Mouse (Mus musculus): ENCODE measurements around the gene Rap2a. TPM values are rescaled to one million over a fixed set of nuclear protein-coding genes. Genes with fewer than 3 reads are reported as not detected.

Gene Rap2a
- polyA plus RNA-seq, 1 experiment, result 69.1 TPM

DNA sequence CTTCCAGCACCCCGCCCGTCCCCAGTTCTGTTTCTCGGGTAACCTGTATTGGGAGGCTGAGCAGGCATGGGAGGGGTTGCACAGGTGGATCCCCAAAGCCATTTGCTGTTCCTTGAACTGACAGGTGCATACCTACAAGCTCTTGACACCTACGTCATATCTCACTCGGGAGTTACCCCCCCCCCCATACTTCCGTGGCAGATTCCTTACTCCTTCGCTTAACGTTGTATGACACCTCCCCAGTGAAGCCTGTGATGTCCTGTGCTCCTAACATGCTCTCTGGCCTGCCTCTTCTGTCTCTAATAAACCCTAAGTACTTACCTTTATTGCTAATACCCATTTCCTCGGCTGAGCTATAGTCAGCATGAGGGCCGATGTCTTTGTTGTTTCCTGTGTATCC is 20.9 kb downstream of the Rap2a start:
- DNase-seq (ENCODE audit: extremely low spot score in 1 of 2, low spot score in 1 of 2), result no peak

GRCm38 (mm10) chr14:120499601-120500000 is 21.4 kb downstream of the Rap2a start:
- DNase-seq (ENCODE audit: extremely low spot score in 1 of 2, low spot score in 1 of 2), result peak in 1 of 2 experiments; percentile 45

- peak in 1 of 2 experiments; percentile 72 for DNase-seq (ENCODE audit: extremely low spot score in 1 of 2, low spot score in 1 of 2)
These were observed 21.8 kb downstream of the Rap2a start for GRCm38 (mm10) chr14:120500021-120500560.

- no peak for DNase-seq (ENCODE audit: extremely low spot score in 1 of 2, low spot score in 1 of 2)
These were observed 22.5 kb downstream of the Rap2a start for GRCm38 (mm10) chr14:120500791-120501190.

DNA sequence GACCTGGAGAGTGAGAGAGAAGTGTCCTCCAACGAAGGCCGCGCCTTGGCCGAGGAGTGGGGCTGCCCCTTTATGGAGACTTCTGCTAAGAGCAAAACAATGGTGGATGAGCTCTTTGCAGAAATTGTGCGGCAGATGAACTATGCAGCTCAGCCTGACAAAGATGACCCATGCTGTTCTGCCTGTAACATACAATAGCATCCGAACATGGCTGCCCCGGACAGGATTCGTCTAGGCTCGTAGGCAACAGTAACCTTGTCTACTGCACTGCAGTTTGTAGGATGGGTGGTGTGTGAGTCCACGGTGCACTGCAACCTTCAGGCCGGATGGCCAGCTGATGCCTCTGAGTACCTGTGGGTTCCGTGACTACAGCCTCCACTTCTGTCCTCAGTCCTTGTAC is 25.4 kb downstream of the Rap2a start:
- DNase-seq (ENCODE audit: extremely low spot score in 1 of 2, low spot score in 1 of 2), result no peak

GRCm38 (mm10) chr14:120504423-120504822 is 26.2 kb downstream of the Rap2a start:
- no peak for DNase-seq (ENCODE audit: extremely low spot score in 1 of 2, low spot score in 1 of 2)

DNA sequence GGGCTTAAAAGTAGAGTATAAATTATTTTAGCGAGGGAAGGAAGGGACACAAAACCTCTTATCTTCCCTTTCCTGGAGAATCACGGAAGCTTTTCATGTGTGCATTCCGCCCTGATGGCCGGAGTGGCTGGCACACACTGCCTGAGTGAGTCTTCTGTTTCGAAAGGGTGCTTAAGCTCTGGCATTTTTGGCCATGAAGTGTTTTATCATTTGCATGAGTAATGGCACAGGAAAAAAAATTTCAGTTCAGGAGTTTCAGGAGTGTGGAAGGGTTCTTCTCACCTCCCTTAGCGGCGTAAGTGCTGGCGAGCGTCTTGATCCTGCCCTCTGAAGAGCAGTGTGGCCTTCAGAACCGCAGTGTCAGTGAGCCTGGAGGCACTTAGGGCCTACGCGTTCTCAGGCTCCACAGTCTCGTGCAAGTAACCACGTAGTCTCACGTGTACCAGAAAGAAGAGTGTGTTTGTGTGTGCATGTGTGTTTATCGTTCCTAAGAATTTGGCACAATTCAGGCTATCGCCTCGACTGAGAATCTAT is 26.8 kb downstream of the Rap2a start:
- DNase-seq (ENCODE audit: extremely low spot score in 1 of 2, low spot score in 1 of 2), result no peak

DNA sequence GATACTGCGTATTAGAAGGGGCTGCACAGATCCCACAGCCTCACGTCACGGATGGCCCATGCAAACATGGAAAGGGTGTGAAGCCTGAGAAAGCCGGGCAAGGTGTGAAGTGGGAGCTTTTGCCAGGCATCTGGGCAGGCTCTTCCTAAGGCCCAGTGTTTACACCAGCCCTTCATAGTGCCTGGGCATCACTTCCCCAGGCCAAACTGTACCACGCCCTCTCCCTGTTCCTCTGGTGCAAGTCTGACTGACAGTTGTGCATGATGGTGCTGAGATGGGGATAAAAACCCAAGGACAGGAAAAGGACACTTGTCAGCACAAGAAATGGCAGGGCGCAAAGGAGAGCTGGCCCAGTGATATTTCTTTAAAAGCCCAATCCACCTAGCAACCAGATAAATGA is 27.7 kb downstream of the Rap2a start:
- no peak for DNase-seq (ENCODE audit: extremely low spot score in 1 of 2, low spot score in 1 of 2)

DNA sequence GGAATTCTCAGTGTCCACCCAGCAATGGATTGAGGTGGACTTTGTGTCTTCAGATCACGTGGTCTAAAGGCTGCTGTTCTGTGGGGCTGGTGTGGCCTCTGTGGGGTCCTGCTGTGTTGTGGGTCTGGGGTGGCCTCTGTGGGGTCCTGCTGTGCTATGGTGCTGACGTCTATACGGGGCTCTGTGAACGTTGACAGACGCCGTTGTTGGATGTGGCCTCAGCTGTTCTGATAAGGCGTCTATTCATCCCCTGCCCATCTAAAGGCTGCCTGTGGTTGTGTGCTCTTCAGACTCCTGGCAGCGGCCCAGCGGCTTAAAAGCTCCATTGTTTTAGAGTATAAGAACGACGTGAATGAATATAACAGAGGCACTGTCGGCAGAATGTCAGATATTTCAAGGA is 29.3 kb downstream of the Rap2a start:
- DNase-seq (ENCODE audit: extremely low spot score in 1 of 2, low spot score in 1 of 2), result peak in 1 of 2 experiments; percentile 45

- no peak for DNase-seq (ENCODE audit: extremely low spot score in 1 of 2, low spot score in 1 of 2)
These were observed 30.5 kb downstream of the Rap2a start for GRCm38 (mm10) chr14:120508566-120509365.

DNA sequence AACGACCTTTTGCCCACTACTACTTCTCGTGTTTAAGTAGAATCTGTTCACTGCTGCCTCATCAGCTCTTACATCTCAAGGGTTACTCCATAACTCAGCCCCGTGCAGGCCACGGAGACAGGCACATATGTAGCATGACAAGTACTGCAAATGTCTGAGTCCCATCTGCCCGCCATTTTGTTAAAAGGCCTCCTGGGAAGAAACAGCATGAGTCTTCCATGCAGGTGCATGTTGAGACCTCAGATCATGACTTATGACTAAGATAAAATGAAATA is 31.1 kb downstream of the Rap2a start:
- DNase-seq (ENCODE audit: extremely low spot score in 1 of 2, low spot score in 1 of 2), result no peak

DNA sequence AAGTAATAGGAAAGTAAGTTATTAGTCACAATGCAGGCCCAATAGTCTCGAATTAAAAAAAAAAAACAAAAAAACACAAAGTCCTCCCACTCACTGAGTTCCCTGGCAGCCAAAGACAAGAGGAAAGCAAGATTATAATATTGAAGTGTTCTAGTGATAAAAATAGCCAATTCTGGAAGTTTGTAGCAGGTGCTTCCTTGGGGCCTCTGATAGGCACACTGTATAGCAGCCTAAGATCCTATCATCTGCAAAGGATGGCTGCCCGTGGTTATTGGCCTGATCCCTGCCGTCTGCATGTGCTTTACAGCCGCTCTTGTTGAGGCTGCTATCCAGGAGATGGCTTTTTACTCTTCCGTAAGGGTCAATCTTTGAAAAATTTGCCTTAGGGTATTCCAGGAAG is 33.6 kb downstream of the Rap2a start:
- DNase-seq (ENCODE audit: extremely low spot score in 1 of 2, low spot score in 1 of 2), result no peak

DNA sequence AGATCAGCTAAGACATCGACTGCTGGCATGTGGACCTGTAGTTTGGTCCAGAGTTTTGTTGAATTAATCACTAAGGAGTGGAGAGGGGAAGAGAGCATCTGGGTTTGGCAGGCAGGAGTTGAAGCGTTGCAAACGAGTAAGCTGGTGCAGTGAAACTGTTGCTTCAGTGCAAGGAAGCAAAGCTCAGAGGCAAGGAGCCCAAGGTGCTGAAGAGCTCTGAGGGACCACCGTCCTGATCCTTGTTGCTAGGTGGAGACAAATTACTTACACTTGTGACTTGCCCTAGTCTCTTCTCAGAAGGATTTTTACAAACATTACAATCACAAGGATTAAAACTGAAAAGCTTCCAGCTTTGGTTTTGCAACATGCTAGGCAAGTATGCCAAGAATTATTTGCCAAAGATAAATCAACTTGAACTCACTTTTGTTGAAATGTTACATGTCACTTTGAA is 36.6 kb downstream of the Rap2a start:
- no peak for DNase-seq (ENCODE audit: extremely low spot score in 1 of 2, low spot score in 1 of 2)

DNA sequence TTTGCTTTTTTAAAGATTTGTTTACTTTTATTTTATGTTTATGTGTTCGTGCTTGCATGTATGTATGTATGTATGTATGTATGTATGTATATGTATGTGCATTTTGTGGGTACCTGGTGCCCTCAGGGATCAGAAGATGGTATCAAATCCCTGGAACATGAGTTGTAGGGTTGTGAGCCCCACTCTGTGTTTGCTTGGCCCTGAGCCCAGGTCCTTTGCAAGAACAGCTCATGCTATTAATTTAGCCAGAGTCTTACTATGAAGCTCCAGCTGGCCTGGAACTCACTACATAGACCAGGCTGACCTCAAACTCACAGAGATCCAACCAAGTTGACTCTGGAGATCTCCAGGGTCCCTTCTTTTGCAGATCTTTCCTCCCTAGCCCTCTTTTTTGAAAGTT is 37.1 kb downstream of the Rap2a start:
- DNase-seq (ENCODE audit: extremely low spot score in 1 of 2, low spot score in 1 of 2), result no peak

GRCm38 (mm10) chr14:120518706-120519105 is 40.5 kb downstream of the Rap2a start:
- DNase-seq (ENCODE audit: extremely low spot score in 1 of 2, low spot score in 1 of 2), result no peak

DNA sequence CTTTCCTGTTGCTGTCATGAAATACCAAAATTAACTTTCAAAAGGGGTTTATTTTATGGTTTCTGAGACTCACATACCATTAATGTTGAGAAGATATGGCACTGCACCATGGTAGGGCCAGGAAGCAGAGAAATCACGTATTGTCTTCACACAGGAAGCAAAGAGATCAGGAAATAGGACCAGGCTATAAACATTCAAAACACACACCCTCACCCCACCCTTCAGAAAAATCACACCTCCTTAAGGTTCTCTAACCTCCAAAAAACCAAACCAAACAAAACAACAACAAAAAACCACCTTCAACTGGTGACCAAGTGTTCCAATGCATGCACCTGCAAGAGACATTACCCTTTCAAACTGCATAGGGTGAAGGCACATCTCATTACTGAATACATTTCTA is 41.7 kb downstream of the Rap2a start:
- DNase-seq (ENCODE audit: extremely low spot score in 1 of 2, low spot score in 1 of 2), result no peak

DNA sequence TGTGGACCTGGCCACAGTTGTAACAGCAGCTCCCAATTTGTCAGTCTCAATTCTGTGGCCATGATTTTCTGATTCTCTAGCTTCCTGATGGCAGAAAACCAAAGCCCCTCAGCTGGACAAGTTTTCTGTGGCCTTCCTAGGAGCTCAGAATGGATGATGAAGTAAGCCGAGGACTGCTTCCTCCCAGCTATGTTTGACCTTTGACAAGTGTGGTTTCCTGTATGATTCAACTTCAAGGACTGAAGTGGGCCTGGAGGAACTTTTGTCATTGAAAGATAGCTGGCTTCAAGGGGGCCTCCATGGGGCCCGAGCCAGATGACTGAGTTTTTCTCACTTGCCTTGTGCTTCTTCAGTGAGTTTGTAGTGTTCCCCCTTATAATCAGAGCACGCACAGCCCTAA is 42.6 kb downstream of the Rap2a start:
- no peak for DNase-seq (ENCODE audit: extremely low spot score in 1 of 2, low spot score in 1 of 2)

DNA sequence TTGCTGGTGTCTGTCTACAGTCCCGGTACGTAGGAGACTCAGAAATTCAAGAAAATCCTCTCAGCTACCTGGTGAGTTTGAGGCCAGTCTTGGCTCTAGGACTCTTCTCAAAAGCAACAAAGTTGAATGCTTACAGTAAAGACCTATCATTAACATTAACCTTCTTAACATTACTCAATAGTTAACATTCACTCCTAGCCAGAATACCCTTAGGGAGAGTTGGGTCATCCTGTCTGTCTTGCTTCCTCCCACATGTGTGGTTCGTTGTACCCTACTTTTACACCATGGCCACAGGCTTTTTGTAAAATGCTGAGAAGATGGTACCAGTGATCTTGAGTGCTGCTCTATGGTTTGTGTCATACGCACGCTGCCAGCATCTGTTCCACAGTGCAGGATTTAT is 45.1 kb downstream of the Rap2a start:
- DNase-seq (ENCODE audit: extremely low spot score in 1 of 2, low spot score in 1 of 2), result no peak

DNA sequence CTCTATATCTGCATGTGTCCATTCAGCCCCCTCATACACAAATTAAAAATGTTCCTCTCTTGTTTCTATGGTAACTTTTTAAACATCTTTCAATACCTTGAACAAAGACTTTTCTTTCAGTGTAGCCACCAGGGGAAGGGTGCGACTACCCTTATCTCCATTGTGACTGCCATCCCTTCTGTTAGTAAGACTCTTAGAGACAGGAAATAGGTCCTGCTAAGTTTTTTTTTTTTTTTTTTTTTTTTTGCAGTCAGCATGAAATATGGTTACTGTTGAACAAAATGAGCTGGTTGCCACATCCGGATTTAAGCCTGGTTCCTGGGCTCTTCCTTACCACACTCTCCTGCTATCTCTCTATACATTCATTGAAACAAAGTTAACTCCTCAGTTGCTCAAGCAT is 47.4 kb downstream of the Rap2a start:
- no peak for DNase-seq (ENCODE audit: extremely low spot score in 1 of 2, low spot score in 1 of 2)

GRCm38 (mm10) chr14:120533301-120533700 is 55.1 kb downstream of the Rap2a start:
- no peak for DNase-seq (ENCODE audit: extremely low spot score in 1 of 2, low spot score in 1 of 2)

DNA sequence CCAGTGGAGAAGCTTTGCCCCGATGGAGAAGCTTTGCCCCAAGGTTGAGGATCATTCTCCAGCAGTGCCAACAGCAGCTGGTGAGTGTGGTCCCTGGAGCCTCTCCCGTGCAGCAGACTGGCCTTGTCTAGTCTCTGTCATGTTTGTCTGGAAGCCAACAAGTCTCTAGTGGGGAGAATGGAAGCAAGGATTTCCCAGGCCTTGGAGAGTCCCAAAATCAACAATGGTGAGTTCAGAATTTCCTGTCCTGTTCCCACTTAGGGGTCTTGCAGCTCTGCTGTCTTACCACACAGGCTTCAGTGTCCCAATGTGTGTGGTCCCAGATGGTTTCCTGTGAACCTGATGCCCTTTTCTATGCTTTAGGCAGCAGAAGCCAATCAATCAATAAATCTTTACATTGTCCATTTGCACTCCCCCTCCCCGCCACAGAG is 56.6 kb downstream of the Rap2a start:
- no peak for DNase-seq (ENCODE audit: extremely low spot score in 1 of 2, low spot score in 1 of 2)

GRCm38 (mm10) chr14:120535446-120535845 is 57.2 kb downstream of the Rap2a start:
- DNase-seq (ENCODE audit: extremely low spot score in 1 of 2, low spot score in 1 of 2), result no peak

Measured in frontal cortex, adult 2 months (tissue).